Mouse (Mus musculus) spleen, postnatal 10 days (tissue): ENCODE data around the gene Sema5a.
A peak's percentile ranks its signal among the peaks of the same experiment; 100 is the strongest.

ENCODE experiments used
- DNase-seq, 2 experiments: peaks; one replicate each; pipeline ENCODE4 v3.0.0; 2021 to 2022; ENCODE audit warnings: low spot score in 2 of 2

Sema5a gene

GRCm38 (mm10) chr15:32633713-32634112, 389.1 kb downstream of the Sema5a start:
- no peak for DNase-seq

- DNase-seq = no peak
Observed at GRCm38 (mm10) chr15:32637879-32638278, 393.3 kb downstream of the Sema5a start.

GRCm38 (mm10) chr15:32647061-32647687, 402.6 kb downstream of the Sema5a start:
- no peak for DNase-seq

- DNase-seq = no peak
Observed at GRCm38 (mm10) chr15:32654046-32654445, 409.4 kb downstream of the Sema5a start.

GRCm38 (mm10) chr15:32656017-32656416, 411.4 kb downstream of the Sema5a start:
- DNase-seq = no peak

- DNase-seq = no peak
Observed at GRCm38 (mm10) chr15:32676446-32676845, 431.8 kb downstream of the Sema5a start.

GRCm38 (mm10) chr15:32685152-32685551, 440.5 kb downstream of the Sema5a start:
- no peak for DNase-seq

GRCm38 (mm10) chr15:32691021-32691420, 446.4 kb downstream of the Sema5a start:
- DNase-seq = no peak

- DNase-seq = no peak
Observed at GRCm38 (mm10) chr15:32693006-32693405, 448.4 kb downstream of the Sema5a start.

- no peak for DNase-seq
Observed at GRCm38 (mm10) chr15:32717298-32717985, 472.8 kb downstream of the Sema5a start.

GRCm38 (mm10) chr15:32718293-32718963, 473.8 kb downstream of the Sema5a start:
- peak in 1 of 2 experiments; percentile 24 for DNase-seq

GRCm38 (mm10) chr15:32718964-32719311, 474.3 kb downstream of the Sema5a start:
- no peak for DNase-seq

- peak in 1 of 2 experiments; percentile 12 for DNase-seq
Observed at GRCm38 (mm10) chr15:32730839-32731238, 486.2 kb downstream of the Sema5a start.
